Mouse (Mus musculus) urinary bladder, postnatal 36 days (tissue): ENCODE measurements around the gene Rrp1b.
A peak's percentile ranks its signal among the peaks of the same experiment; 100 is the strongest.

Source experiments
- DNase-seq, 2 experiments: peaks; one replicate each; pipeline ENCODE4 v3.0.0; 2022; ENCODE audit warnings: low spot score in 2 of 2, mixed read lengths in 1 of 2

The Rrp1b gene

DNA sequence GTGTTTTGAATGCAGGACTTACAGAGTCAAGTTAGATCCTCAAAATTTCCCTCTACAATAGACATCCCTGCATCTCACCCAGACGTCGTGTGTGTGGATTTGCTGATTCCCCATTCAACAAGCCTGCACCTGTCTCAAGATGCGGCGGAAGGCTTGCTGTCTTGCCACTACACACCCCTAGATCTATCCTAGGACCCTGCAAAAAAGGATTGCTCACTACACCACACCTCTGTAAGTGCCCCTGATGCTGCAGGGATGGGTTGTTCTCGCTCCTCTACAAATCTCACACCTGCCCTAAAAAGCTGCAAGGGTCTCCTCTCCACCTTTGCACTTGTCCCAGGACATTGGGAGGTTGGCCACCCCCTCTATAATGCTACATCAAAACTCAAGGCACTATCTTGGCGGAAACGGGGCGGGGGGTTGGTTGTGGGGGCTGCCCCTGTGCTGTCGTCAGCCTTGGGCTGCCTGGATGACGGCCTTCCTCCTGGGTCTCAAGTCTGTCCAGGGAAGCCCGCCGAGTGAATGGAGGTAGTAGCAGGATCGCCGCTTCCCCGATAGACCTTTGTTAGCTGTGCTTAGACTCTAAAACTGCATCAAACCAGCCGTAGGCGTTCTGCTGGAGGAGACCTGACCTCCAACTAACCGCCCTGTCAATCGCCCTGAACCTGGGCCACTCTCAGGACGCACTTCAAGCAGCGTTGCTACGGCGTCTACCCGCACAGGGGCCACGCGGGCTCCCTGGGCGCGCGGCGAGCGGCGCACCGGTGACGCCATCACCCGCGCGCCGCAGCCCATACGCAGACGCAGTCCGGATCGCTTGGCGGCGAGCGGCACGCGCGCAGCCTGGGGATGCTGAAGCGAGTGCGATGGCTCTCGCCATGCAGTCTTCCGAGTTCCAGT is at the start of gene Rrp1b, which contains the start of gene Hsf2bp:
Gene Rrp1b, plus strand, starts transcription at position 492 of the 900 bp plus-strand sequence.
Gene Hsf2bp, minus strand, starts transcription at position 741 of the 900 bp plus-strand sequence.
- DNase-seq: peak; percentile 61 to 64

DNA sequence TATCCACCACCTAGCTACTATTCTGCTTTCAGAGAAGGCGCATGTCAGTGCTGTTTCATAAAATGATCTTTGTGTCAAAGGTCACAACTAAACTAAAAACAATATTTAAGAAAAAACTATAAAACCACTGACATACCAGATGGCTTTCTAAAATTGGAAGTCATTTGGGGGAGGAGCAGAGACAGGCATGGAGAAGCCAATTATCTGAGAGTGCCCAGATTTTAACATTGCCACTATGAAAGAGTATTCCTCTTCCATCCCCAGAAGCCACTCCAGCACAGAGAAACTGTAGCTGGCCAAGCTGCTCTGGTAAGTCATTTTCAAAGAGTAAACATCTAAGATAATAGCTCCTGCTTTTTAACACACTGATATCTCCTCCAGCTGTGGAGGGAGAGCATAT is 49.0 kb upstream of the Rrp1b start:
- no peak for DNase-seq

DNA sequence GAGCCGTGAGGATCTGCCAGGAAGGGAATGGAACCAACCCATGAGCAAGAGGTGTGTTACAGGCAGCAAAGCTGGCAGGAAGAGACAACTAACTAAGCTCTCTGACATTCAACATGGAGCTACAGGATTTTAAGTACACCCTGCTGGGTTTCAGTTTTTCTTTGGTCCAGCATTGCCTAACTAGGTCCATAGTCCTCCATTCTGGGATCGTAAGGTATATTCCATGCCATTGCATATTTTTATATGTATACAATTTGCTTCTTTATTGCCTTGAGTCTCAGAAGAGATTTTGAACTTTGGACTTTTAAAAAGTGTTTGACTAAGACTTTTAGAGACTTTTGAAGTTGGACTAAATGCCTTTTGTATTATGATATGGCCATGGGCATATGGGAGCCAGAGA is 46.9 kb upstream of the Rrp1b start:
- no peak for DNase-seq

DNA sequence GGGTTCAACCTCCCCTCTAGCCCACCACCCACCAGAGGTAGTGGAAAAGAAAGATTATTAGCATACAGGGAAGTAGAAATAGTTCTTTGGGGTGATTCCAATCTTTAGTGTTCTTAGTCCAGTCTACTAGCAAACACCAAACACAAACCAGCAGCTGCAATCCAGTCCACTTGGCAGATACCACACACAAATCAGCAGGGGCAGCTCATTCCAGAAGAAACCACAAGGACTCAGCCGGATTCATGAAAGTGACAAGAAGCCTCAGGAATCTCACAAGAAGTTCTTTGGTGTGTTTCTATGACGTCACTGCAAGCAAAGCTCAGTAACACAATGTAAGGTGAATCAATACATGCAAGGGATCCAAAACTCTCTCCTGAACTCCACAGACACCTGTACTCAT is 43.9 kb upstream of the Rrp1b start:
- DNase-seq: no peak

DNA sequence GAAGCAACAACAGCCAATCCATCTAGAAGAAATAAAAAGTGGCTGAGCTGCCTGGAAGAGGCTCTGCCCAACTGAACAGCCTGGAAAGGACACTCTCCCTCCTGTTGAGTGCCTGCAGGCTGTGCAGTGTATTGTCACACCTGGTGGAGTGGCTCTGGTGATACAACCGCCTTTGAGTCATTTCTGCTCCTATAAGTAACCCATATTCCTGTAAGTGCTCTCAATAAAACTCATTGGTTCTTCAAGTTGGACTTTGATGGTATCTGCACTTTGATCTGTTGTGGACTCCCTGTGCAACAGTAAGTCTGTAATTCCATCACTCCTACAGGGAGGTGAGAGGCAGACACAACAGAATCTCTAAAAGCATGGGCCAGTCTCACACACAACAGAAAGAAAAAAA is 42.5 kb upstream of the Rrp1b start:
- no peak for DNase-seq

DNA sequence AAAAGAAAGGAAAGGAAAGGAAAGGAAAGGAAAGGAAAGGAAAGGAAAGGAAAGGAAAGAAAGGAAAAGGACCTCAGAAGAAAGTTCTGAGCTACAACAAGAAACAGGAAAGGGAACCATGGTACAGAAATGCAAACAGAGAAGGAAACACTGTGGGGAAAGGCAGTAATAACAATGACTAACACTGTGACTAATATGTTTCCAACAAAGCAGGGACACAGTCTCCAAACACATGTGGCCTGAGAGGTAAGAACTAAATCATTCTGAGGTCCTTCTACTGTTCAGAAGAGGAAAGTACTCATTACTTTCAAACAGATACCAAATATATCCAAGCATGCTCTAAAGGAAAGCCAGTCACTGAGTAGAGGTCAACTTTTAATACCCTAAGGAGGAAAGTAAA is 41.8 kb upstream of the Rrp1b start:
- DNase-seq: no peak

DNA sequence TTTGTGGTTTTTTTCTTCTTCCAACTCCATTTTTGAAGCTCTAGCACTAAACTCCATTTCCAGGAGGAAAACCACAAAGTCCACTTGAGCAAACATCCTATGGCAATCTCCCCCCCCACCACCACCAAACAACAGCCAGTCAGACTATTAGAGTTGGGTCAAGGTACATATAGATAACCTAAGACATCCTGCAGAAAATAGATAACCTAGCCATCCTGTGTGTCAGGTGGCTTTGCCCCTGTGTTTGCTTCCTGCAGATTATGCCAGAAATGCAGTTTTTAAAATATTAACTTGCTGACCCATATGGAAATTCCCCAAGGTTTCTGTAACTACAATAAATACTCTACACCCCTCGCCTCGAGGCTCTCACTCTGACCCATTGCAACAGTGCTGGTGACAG is 40.1 kb upstream of the Rrp1b start:
- no peak for DNase-seq

DNA sequence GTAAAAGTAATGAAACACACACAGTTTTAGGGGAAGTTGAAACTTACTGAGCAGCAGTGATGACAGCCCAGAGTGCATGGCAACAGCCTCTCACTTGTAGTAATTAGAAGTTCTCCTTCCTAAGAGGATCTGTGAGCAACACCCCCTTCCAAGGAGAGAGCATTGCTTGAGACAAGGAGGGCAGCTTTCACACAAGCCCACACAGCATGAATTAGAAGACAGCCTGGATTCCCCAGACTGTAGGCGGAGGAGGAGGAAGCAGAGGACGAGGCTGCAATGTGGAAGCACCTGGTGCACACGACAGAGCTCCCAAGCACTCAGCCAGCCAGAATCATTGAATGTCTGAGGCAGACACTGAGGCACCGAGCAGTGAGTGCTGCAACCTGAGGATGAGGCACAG is 39.6 kb upstream of the Rrp1b start:
- DNase-seq: no peak

DNA sequence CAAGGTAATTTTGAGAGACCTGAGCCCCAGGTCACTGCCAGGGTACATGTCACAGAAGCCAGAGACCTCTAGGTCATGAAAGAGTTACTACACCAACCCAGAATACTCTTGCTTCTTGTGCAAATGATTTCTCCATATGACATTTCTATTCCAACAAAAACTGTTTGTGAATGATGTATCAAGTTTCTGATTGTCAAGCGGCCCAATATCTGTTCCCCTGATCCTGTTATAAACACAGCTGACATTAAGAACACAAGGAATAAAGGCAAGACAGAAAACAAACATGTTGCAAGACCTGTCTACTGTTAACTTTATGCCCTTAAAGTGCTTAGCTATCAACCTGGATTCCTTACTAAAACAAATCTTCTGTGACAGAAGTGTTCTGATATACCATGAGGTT is 37.5 kb upstream of the Rrp1b start:
- DNase-seq: no peak

DNA sequence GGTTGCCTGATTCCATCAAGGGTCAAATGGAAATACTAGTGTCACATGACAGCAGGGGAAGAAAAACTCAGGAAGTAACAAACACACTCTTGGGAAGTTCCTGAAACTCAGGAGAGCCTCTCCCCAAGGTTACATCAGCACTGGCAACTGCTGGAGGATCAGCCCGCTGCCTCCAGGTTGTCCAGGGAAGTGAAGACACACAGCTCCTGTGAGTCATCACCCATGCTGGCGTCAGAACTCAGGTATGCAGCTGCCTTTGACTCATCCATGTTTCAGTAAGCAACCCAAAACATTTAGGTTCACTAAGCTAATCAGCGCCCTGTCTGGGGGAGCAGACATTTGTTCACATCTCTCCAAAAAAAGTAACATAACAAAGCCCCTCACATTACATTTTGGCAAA is 32.6 kb upstream of the Rrp1b start:
- no peak for DNase-seq

DNA sequence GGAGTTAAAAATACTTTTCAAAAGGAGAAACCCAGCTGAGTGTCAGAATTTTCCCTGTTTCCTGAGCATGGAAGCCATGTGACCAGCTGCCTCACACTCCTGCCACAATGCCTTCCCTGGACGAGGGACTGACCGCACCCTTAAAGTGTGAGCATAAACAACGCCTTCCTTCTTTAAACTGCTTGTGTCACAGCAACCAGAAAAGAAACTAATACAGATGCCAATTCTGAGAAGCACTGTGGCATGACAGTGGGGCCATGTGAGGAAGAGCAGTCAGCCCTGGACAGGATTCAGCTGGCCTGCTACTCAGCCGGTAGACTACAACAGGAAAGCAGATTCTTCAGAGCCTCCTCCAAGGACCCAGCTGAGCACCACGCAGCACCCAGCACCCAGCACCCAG is 29.1 kb upstream of the Rrp1b start:
- DNase-seq: no peak

DNA sequence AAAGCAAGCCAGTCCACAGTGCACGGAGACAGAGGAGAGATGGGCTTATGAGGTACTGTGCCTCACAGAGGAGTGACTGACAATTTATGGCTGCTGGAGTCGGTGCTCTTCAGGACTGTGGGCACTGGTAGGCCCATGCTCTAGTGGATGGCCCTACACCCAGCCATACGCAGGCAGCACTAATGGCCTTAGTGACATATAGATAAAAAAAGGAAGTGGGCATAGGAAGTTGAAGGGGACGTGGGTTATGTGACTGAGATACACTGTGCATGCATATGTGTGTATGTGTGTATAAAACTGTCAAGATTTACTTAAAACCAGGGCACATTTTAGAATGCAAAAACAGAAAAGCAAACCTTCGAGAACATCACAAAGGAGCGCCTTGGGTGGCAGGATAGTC is 24.2 kb upstream of the Rrp1b start:
- DNase-seq: no peak

DNA sequence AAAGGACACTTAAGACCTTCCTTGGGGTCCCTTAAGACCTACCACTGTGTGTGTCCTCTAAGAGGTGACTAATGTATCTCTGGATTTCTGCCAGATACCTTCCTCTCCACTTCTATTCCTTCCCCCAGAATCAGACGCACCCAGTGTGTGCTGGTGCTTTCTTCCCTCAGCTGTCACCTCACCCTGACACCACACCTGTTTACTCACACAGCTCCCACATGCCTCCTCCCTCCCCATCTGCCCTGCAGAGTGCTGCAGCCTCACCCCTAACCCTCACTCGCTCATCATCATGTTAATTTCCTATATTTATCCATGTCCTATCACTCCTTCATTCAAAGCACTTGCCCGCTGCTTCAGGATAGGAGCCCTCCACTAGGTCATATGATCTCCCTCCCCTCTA is 23.6 kb upstream of the Rrp1b start:
- DNase-seq: no peak

DNA sequence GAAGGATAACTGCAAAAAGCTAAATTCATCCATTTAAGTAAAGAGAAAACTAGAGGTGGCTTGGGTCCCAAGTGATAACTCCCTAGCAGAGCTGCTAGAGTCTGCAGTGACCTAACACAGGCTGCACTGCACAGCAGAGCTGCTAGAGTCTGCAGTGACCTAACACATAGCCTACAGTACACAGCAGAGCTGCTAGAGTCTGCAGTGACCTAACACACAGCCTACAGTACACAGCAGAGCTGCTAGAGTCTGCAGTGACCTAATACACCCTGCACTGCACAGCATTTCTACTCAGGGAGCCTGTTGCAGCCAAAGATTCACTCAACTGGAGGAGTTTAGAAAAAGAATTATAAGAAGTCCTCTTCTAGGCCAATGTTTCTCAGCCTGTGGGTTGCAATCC is 22.2 kb upstream of the Rrp1b start:
- DNase-seq: no peak

DNA sequence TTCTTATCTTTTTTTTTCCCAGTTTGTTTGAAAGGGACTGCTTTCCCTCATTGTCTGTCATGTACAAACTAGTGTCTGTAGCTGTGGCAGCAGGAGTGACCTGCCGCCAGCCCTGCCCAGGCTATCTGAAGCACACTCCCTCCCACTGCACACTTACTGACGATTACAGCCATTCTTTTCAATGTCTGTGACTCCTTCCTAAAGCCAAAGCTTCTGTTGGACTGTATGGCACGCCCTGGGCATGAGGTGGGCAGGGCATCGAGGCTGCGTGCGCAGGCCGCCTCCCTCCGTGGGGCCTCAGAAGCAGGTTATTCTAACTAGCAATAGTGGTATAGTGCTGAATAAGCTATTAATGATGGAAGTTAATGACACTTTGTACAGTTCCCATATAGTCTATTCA is 19.4 kb upstream of the Rrp1b start:
- DNase-seq: no peak

DNA sequence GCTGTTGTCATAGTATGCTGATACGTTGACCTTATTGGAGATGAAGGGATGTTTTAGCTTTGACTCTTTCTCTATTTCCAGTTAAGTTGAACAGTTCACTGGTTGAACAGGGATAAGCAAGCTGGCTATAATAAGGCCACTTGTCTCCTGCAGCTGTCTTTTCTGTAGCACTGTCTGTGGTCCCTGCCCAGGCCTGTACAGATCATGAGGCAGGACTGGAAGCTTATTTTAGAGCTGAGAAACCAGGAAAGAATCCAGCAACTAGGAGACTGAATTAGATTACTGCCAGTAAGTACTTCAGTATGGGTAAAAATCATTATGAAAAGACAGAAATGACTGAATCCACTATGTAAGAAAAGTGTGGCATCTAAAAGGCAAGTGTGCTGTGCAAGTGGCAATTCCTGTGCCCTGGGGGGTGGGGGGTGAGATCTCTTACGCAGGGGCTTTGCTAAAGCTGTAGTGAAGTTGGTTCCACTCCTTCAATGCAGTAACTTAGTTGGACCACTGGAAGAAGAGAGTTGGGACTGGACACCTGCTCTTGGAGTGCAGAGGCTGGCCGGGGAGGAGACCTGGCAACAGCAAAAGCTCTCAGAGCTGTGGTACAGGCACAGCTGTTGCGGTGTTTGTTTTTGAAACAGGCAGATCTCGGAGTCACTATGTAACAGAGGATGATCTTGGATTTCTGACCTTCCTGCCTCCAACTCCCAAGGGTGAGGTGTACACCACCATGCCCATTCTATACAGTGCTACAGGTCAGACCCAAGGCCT is 17.6 kb upstream of the Rrp1b start:
- no peak for DNase-seq

DNA sequence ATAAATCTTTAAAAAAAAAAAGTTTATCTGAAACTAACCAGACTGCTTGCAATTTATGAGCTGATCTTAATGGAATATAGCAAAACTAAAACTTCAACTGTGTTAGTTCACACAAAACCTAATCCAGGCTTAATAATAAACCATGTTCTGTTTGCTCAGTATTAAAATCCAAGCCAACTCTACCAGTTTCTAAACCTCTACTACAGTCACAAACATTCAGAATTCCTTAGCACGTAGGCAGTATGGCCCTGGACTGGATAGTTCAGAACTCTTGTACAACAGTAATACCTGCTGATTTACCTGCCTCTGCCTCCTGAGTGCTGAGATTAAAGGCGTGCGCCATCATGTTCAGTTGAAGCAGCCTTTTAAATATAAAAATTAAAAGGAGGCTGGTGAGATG is 13.9 kb upstream of the Rrp1b start:
- DNase-seq: no peak

DNA sequence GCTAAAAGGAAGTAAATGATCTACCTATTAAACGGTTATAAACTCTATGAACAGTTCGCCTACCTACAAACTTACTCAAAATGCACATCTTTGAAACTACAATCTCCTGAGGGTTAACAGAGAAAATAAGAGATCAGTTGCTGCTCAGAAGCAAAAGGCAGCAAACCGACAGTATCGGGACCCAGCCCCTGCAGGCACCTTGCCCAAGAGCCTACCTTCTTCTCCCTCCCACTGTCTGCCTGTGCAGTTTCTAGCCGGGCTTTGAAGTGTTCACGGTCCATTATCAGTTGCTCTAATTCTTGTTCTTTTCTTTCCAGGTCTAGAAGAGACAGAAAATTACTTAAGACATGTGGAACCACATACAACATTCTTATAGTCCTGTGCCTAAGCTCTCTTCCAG is 13.3 kb upstream of the Rrp1b start:
- DNase-seq: no peak

DNA sequence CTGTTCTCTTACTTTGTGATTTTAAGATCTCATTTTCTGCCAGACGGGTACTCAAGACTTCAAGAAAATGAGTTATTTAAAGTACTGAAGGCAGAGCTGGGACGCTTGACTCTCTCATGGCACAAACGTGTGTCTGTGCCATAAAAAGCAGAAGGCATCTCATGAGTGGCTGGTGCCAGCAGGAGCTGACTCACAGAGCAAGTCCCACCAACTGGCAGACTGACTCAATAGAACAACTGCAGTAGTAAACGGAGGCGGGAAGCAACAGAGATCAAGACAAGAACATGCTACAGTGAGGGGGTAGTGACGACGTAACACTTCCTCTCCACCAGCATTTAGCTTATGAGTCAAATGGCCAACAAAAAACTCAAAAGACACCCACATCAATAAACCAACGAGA is 12.8 kb upstream of the Rrp1b start:
- DNase-seq: no peak

DNA sequence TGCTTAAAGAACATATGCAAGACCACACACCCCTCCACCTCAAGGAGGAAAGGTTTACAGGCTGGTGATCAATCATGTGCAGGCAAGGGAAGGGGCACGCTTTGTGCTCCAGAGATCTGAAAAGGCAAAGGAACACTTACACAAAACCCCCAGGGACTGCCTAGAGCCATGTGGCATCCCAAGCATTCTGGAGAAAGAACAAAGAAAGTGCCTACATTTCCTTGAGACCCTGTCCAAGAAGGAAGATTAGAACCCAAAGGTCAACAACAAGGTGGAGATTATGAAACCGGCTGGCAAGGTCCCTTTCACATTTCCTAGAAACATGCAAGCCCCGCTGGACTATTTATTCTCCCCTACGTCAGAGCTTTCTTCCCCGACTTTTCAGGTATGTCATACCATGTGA is 11.2 kb upstream of the Rrp1b start:
- peak in 1 of 2 experiments; percentile 21 for DNase-seq

DNA sequence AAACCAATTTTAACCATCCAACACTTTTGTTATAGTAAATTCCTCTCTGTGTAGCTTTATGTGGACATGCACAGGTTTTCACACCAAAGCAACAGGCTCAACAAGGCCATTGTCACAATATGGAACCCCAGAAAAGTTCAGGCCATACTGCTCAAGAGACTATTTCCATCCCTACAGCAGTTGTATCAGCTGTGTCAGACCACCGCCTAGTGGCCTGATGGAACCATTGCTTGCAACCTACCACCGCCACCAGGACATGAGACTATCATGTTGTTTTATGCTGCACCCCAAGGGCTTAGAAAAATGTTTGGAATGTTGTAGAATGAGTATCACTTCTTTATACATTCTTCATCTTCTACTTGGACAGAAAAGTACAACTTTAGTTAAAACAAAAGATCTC is 10.5 kb upstream of the Rrp1b start:
- DNase-seq: peak; percentile 44 to 72

DNA sequence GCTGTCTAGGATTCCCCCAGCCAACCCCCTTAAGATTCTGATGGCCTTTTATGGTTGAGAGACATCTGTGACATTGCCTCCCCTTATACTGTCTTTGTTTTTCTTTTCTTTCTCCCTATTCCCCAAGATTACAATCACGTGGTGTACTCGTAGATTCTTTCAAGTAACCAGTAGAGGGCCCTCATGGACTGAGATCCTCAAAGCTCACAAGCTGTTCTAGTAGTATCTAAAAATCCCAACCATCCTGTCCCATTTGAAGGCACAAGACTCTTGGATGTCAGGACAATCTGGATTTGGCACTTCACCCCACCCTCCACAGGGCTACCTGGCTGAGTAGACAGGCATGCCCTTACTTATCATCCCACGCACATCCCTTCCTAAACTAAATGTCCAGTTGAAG is 8.2 kb upstream of the Rrp1b start:
- DNase-seq: no peak

DNA sequence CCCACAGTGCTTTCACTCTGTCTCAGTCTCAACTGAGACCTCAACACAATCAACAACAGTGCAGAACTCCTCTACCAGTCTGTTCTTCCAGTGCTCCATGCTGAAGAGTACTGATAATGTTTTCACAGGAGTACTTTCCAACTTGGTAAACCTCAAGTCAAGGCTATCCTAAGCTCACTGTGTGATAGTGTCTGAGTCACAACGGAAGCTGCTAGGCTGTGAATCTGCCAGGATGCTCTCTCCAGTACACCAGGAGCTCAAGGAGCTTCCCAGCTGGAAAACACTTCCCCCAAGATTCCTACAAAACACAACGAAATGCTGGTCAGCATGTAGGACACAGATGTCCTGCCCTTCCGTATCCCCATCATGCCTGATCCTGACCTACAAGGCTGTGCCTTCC is 7.6 kb upstream of the Rrp1b start:
- no peak for DNase-seq
